Comparison of ENCODE assay signal across 14 mouse cellular contexts in genomic region chr11:87957066-87957465, GRCm38 (mm10). TPM values are rescaled to one million over a fixed set of nuclear protein-coding genes. Genes with fewer than 3 reads are reported as not detected.
DNase-seq lines count a peak whose midpoint lies in the region; ATAC-seq lines count a peak whose summit lies in the region.
"Had no signal": no experiment of that assay in that cellular context is flagged by ENCODE, and none has a peak within 500 bp of the region (broad histone marks: within the 10 kb centered on the region; RNA-seq: fewer than 3 reads in every experiment).

No protein-coding gene starts in this region.

- no peak for ATAC-seq in forebrain, embryonic 13.5 days
- ATAC-seq in midbrain, embryonic 14.5 days (ENCODE audit: low FRiP score, low TSS enrichment): no peak
- no peak for ATAC-seq in midbrain, embryonic 16.5 days
- ATAC-seq in embryonic facial prominence, embryonic 14.5 days (ENCODE audit: low read depth): no peak
- ATAC-seq in hindbrain, embryonic 12.5 days (ENCODE audit: low FRiP score): no peak

- WGBS in forebrain, embryonic 10.5 days: 42% methylated on average over 7 of the region's 7 CpGs
- 49% methylated on average over 7 of the region's 7 CpGs for WGBS in forebrain, embryonic 13.5 days
- WGBS in midbrain, embryonic 14.5 days: 44% methylated on average over 7 of the region's 7 CpGs
- WGBS in midbrain, embryonic 16.5 days: 47% methylated on average over 7 of the region's 7 CpGs
- 37% methylated on average over 7 of the region's 7 CpGs for WGBS in embryonic facial prominence, embryonic 14.5 days
- 44% methylated on average over 7 of the region's 7 CpGs for WGBS in hindbrain, embryonic 12.5 days

- no peaks in the 10 kb centered on the region for H3K4me1 ChIP-seq in forebrain, embryonic 10.5 days
- no peaks in the 10 kb centered on the region for H3K4me1 ChIP-seq in forebrain, embryonic 13.5 days
- no peaks in the 10 kb centered on the region for H3K4me1 ChIP-seq in midbrain, embryonic 14.5 days (ENCODE audit: control insufficient read depth, insufficient read depth, low read length)
- no peaks in the 10 kb centered on the region for H3K4me1 ChIP-seq in midbrain, embryonic 16.5 days (ENCODE audit: control insufficient read depth, insufficient read depth, low read length)
- H3K4me1 ChIP-seq in embryonic facial prominence, embryonic 14.5 days (ENCODE audit: control insufficient read depth, insufficient read depth, low read length): no peaks in the 10 kb centered on the region
- H3K4me1 ChIP-seq in hindbrain, embryonic 12.5 days: no peaks in the 10 kb centered on the region
- H3K4me1 ChIP-seq: limb, embryonic 12.5 days; megakaryocyte, embryonic 14.5 days had no signal

- H3K4me2 ChIP-seq in forebrain, embryonic 13.5 days: no peak overlapping the region
- H3K4me2 ChIP-seq in midbrain, embryonic 14.5 days (ENCODE audit: low read length): no peak overlapping the region
- H3K4me2 ChIP-seq in midbrain, embryonic 16.5 days (ENCODE audit: low read length): no peak overlapping the region
- no peak overlapping the region for H3K4me2 ChIP-seq in embryonic facial prominence, embryonic 14.5 days (ENCODE audit: low read depth, low read length)
- no peak overlapping the region for H3K4me2 ChIP-seq in hindbrain, embryonic 12.5 days (replicated peaks)
- H3K4me2 ChIP-seq: limb, embryonic 12.5 days had no signal

- peak; percentile 44 for DNase-seq in forebrain, embryonic 10.5 days (ENCODE audit: extremely low spot score, low spot score)
- peak; percentile 37 for DNase-seq in midbrain, embryonic 14.5 days
- peak; percentile 67 for DNase-seq in embryonic facial prominence, embryonic 14.5 days (ENCODE audit: low spot score)
- peak; percentile 36 for DNase-seq in yolk sac, embryonic 10.5 days (ENCODE audit: low spot score)
- no peak for DNase-seq in frontal cortex, adult 2 months (ENCODE audit: extremely low spot score in 1 of 2, low spot score in 1 of 2)
- DNase-seq: cerebellum, adult 9-10 months; heart, adult 11 months; heart, postnatal 4 days had no signal

- H3K27me3 ChIP-seq in forebrain, embryonic 10.5 days (ENCODE audit: poor library complexity, severe bottlenecking): no peaks in the 10 kb centered on the region
- H3K27me3 ChIP-seq in forebrain, embryonic 13.5 days: no peaks in the 10 kb centered on the region
- no peaks in the 10 kb centered on the region for H3K27me3 ChIP-seq in midbrain, embryonic 14.5 days (ENCODE audit: control insufficient read depth, insufficient read depth, low read length)
- H3K27me3 ChIP-seq in midbrain, embryonic 16.5 days (ENCODE audit: control insufficient read depth, insufficient read depth, low read depth, low read length): no peaks in the 10 kb centered on the region
- H3K27me3 ChIP-seq in embryonic facial prominence, embryonic 14.5 days (replicated peaks; ENCODE audit: control insufficient read depth, insufficient read depth, low read length): no peaks in the 10 kb centered on the region
- H3K27me3 ChIP-seq in hindbrain, embryonic 12.5 days: peaks cover 3% of the 10 kb centered on the region; the same call in 1 of the 2 replicates
- H3K27me3 ChIP-seq: limb, embryonic 12.5 days had no signal

- H3K27ac ChIP-seq in forebrain, embryonic 10.5 days: no peak overlapping the region
- H3K27ac ChIP-seq in forebrain, embryonic 13.5 days: no peak overlapping the region
- no peak overlapping the region for H3K27ac ChIP-seq in midbrain, embryonic 14.5 days (replicated peaks; ENCODE audit: low read depth, low read length)
- no peak overlapping the region for H3K27ac ChIP-seq in midbrain, embryonic 16.5 days (ENCODE audit: low read length)
- H3K27ac ChIP-seq in embryonic facial prominence, embryonic 14.5 days (replicated peaks; ENCODE audit: low read depth, low read length): no peak overlapping the region
- H3K27ac ChIP-seq in hindbrain, embryonic 12.5 days: no peak overlapping the region
- H3K27ac ChIP-seq: limb, embryonic 12.5 days had no signal

- no peaks in the 10 kb centered on the region for H3K36me3 ChIP-seq in forebrain, embryonic 10.5 days (replicated peaks)
- H3K36me3 ChIP-seq in forebrain, embryonic 13.5 days (ENCODE audit: poor library complexity, severe bottlenecking): no peaks in the 10 kb centered on the region
- no peaks in the 10 kb centered on the region for H3K36me3 ChIP-seq in midbrain, embryonic 14.5 days (ENCODE audit: control insufficient read depth, insufficient read depth, low read length)
- no peaks in the 10 kb centered on the region for H3K36me3 ChIP-seq in midbrain, embryonic 16.5 days (ENCODE audit: control insufficient read depth, insufficient read depth, low read length)
- H3K36me3 ChIP-seq in embryonic facial prominence, embryonic 14.5 days (ENCODE audit: control insufficient read depth, insufficient read depth, low read length): no peaks in the 10 kb centered on the region
- H3K36me3 ChIP-seq in hindbrain, embryonic 12.5 days: no peaks in the 10 kb centered on the region
- H3K36me3 ChIP-seq: limb, embryonic 12.5 days had no signal

- H3K9ac ChIP-seq in forebrain, embryonic 13.5 days: no peak overlapping the region
- H3K9ac ChIP-seq in midbrain, embryonic 14.5 days (replicated peaks; ENCODE audit: low read length): no peak overlapping the region
- no peak overlapping the region for H3K9ac ChIP-seq in midbrain, embryonic 16.5 days (ENCODE audit: low read depth, low read length)
- no peak overlapping the region for H3K9ac ChIP-seq in embryonic facial prominence, embryonic 14.5 days (ENCODE audit: low read depth, low read length)
- no peak overlapping the region for H3K9ac ChIP-seq in hindbrain, embryonic 12.5 days
- H3K9ac ChIP-seq: limb, embryonic 12.5 days had no signal

- H3K4me3 ChIP-seq in forebrain, embryonic 10.5 days: no peak overlapping the region
- no peak overlapping the region for H3K4me3 ChIP-seq in forebrain, embryonic 13.5 days
- no peak overlapping the region for H3K4me3 ChIP-seq in midbrain, embryonic 14.5 days (replicated peaks; ENCODE audit: low read depth, low read length)
- H3K4me3 ChIP-seq in midbrain, embryonic 16.5 days (ENCODE audit: low read depth, low read length): no peak overlapping the region
- H3K4me3 ChIP-seq in embryonic facial prominence, embryonic 14.5 days (ENCODE audit: low read depth, low read length): no peak overlapping the region
- no peak overlapping the region for H3K4me3 ChIP-seq in hindbrain, embryonic 12.5 days
- H3K4me3 ChIP-seq: limb, embryonic 12.5 days; megakaryocyte, embryonic 14.5 days had no signal

- H3K9me3 ChIP-seq in forebrain, embryonic 10.5 days: no peaks in the 10 kb centered on the region
- no peaks in the 10 kb centered on the region for H3K9me3 ChIP-seq in forebrain, embryonic 13.5 days (replicated peaks)
- no peaks in the 10 kb centered on the region for H3K9me3 ChIP-seq in midbrain, embryonic 14.5 days (ENCODE audit: control insufficient read depth, low read length)
- no peaks in the 10 kb centered on the region for H3K9me3 ChIP-seq in midbrain, embryonic 16.5 days (replicated peaks; ENCODE audit: control insufficient read depth, low read length, poor library complexity, severe bottlenecking)
- H3K9me3 ChIP-seq in embryonic facial prominence, embryonic 14.5 days (ENCODE audit: control insufficient read depth, low read length): no peaks in the 10 kb centered on the region
- H3K9me3 ChIP-seq in hindbrain, embryonic 12.5 days (replicated peaks): no peaks in the 10 kb centered on the region
- H3K9me3 ChIP-seq: limb, embryonic 12.5 days had no signal

RNA-seq across cellular contexts. Expression of gene Dynll2, which starts 30.3 kb away (rescaled TPM):
- polyA plus RNA-seq in forebrain, embryonic 10.5 days (2016; fragmentation: Nextera tagmentation; extraction: Ambion mirVana): 24.8 and 25.9 TPM in 2 replicates
- polyA plus RNA-seq in forebrain, embryonic 13.5 days (2015; fragmentation: Nextera tagmentation; extraction: Ambion mirVana): 32.4 and 37.0 TPM in 2 replicates
- polyA plus RNA-seq in midbrain, embryonic 14.5 days (2014; fragmentation: Nextera tagmentation; extraction: Ambion mirVana): 28.3 and 46.5 TPM in 2 replicates
- polyA plus RNA-seq in midbrain, embryonic 16.5 days (2015; fragmentation: Nextera tagmentation; extraction: Ambion mirVana): 57.3 and 58.8 TPM in 2 replicates
- 13.0 and 13.7 TPM in 2 replicates for polyA plus RNA-seq in embryonic facial prominence, embryonic 14.5 days (2014; fragmentation: Nextera tagmentation; extraction: Ambion mirVana)
- polyA plus RNA-seq in frontal cortex, adult 2 months (2012; rRNA removed): 344 and 374 TPM in 2 replicates
- 39.9 and 44.8 TPM in 2 replicates for polyA plus RNA-seq in hindbrain, embryonic 12.5 days (2016; fragmentation: Nextera tagmentation; extraction: Ambion mirVana)

RNA-seq across cellular contexts. Expression of gene Olfr464, which starts 36.3 kb away (rescaled TPM):
- not detected in 2 replicates for polyA plus RNA-seq in forebrain, embryonic 10.5 days (2016; fragmentation: Nextera tagmentation; extraction: Ambion mirVana)
- not detected in 2 replicates for polyA plus RNA-seq in forebrain, embryonic 13.5 days (2015; fragmentation: Nextera tagmentation; extraction: Ambion mirVana)
- 0.18 and 0.26 TPM in 2 replicates for polyA plus RNA-seq in midbrain, embryonic 14.5 days (2014; fragmentation: Nextera tagmentation; extraction: Ambion mirVana)
- polyA plus RNA-seq in midbrain, embryonic 16.5 days (2015; fragmentation: Nextera tagmentation; extraction: Ambion mirVana): 0.20 TPM in 2 replicates
- 0.10 and 0.22 TPM in 2 replicates for polyA plus RNA-seq in embryonic facial prominence, embryonic 14.5 days (2014; fragmentation: Nextera tagmentation; extraction: Ambion mirVana)
- 0.88 and 1.0 TPM in 2 replicates for polyA plus RNA-seq in frontal cortex, adult 2 months (2012; rRNA removed)
- not detected in 2 replicates for polyA plus RNA-seq in hindbrain, embryonic 12.5 days (2016; fragmentation: Nextera tagmentation; extraction: Ambion mirVana)
- polyA plus RNA-seq: large intestine, adult 2 months; limb, embryonic 12.5 days had no signal

RNA-seq across cellular contexts. Expression of gene Olfr463, which starts 59.9 kb away (rescaled TPM):
- not detected in 2 replicates for polyA plus RNA-seq in forebrain, embryonic 10.5 days (2016; fragmentation: Nextera tagmentation; extraction: Ambion mirVana)
- polyA plus RNA-seq in forebrain, embryonic 13.5 days (2015; fragmentation: Nextera tagmentation; extraction: Ambion mirVana): not detected in 2 replicates
- not detected in 2 replicates for polyA plus RNA-seq in midbrain, embryonic 14.5 days (2014; fragmentation: Nextera tagmentation; extraction: Ambion mirVana)
- polyA plus RNA-seq in midbrain, embryonic 16.5 days (2015; fragmentation: Nextera tagmentation; extraction: Ambion mirVana): not detected in 2 replicates
- polyA plus RNA-seq in embryonic facial prominence, embryonic 14.5 days (2014; fragmentation: Nextera tagmentation; extraction: Ambion mirVana): not detected in 2 replicates
- not detected in 2 replicates for polyA plus RNA-seq in frontal cortex, adult 2 months (2012; rRNA removed)
- not detected in 2 replicates for polyA plus RNA-seq in hindbrain, embryonic 12.5 days (2016; fragmentation: Nextera tagmentation; extraction: Ambion mirVana)
- polyA plus RNA-seq: large intestine, adult 2 months; limb, embryonic 12.5 days had no signal

Comparison
In these comparisons a context has a peak if more than half of its experiments do, and no peak if none do; other contexts are left out.
1. DNase-seq: peak in forebrain, embryonic 10.5 days (single experiment), midbrain, embryonic 14.5 days (single experiment), embryonic facial prominence, embryonic 14.5 days (single experiment) and yolk sac, embryonic 10.5 days (single experiment); none in frontal cortex, adult 2 months (0 of 2).